Mouse (Mus musculus) adrenal gland, postnatal 25 days (tissue): ENCODE data around the gene Anxa6. TPM values are rescaled to one million over a fixed set of nuclear protein-coding genes. Genes with fewer than 3 reads are reported as not detected.
A peak's percentile ranks its signal among the peaks of the same experiment; 100 is the strongest.
"Not testable (repeated sequence)": the region's sequence is repeated elsewhere in the genome, so short reads cannot be mapped to it uniquely, and the experiment has no call there.

Experiments used
- DNase-seq: peaks from one replicate; pipeline ENCODE4 v3.0.0; 2021; ENCODE audit warnings: mixed read lengths
- total RNA-seq: library from RNA; stranded (reverse); gene quantifications from 2 replicates; pipeline ENCODE4 v1.2.3, GENCODE M21; 2021

Anxa6 gene
- total RNA-seq, 1 experiment from 2014 or later = 115 TPM

DNA sequence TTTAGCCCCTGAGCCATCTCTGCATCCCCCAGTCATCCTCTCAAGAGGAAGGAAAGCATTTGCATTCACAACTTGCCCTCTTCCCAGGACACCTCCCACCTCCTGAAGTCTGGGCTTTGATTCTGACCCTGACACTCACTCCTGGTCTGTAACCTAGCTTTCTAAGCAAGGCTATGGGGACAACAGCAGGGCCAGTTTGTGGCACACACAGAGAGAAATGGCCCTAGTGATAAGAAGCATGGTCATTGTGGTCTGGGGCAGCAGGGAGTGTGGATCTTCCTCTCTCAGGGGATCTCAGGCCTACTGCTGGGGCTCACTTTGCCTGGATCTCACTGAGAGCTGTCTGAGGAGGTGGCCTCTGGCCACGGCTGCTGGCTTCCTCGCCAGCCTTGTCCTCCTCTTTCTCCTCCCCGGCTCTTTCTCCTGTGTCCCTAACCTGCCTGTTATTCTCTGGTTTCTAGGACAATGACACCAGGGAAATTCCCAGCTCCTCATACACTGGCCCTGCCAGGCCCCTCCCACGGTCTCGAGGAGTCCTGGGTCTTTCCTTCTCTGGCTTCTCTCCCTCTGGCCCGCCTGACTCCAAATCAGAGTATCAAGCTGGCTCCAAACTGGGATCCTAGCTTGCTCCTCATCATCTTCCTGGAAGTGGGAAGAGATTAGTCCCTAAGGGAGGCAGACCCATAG is 71.9 kb downstream of the Anxa6 start:
- no peak for DNase-seq

DNA sequence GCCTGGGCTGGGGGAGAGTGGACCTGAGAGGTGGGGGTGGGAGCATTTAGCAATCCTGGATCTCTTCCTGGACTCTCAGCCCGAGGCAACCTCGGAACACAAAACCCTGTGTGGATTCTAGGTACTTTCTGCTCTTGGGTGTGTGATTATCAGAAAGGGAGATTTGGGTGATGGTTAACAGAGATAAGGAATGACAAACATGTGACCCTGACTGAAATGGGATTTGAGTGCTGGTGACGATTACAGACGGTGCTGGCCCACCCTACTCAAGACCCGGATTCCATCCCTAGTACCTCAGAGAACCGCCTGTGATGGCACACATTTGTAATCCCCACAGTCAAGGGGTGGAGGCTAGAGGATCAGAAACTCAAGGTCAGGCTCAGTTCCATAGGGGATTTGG is 73.0 kb downstream of the Anxa6 start:
- no peak for DNase-seq

DNA sequence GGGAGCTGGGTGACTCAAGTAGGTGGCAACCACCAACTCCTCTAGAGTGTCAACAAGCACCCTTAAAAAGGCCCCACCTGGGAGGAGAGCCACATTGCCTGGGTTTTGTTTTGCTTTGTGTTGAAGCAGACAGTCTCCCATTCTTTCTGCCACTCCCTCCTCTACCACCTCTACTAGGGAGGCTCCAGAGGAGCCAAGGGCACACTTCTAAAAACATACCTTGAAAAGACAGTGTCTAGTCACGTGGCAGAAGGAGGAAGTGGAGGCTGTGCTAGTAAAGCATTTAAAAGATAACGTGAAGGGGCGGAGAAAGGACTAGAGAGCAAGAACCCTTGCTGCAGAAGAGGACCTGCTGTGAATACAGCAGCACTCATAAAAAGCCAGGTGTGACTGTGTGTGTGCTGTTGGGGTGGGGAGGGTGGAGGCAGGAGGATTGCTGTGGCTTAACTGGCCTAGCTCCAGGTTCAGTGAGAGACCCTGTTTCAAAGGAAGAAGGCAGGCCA is 74.6 kb downstream of the Anxa6 start:
- no peak for DNase-seq

DNA sequence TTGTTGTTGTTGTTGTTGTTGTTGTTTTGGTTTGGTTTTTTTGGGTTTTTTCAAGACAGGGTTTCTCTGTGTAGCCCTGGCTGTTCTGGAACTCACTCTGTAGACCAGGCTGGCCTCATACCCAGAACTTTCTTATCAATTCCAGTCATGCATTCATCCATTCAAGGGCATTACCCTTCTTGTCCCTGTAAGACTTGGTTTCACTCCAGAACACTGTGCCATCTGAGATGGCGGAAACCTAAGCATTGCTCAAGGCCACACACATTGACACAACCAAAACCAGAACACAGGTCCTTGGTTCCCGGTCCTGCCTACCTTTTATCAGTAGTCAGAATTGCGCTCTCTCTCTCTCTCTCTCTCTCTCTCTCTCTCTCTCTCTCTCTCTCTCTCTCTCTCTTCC is 75.5 kb downstream of the Anxa6 start:
- DNase-seq = not testable (repeated sequence)

DNA sequence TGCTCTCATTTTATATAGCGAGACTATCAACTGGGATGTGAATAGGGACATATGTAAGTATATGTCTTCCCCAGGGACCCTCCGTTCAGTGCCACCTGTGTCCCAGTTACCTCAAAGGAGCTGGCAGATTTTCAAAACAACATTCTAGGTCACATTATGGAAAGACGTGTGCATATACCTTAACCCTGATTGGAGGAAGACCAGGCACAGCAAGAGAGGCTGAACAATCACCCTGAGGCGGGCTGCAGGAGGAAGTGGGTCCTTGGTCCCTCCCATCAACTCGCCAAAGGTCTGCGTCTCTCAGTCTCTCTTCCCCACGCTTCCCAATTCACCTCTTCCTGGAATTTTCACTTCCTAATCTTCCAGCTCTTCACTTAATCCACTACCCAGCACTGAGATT is 76.3 kb downstream of the Anxa6 start:
- no peak for DNase-seq

DNA sequence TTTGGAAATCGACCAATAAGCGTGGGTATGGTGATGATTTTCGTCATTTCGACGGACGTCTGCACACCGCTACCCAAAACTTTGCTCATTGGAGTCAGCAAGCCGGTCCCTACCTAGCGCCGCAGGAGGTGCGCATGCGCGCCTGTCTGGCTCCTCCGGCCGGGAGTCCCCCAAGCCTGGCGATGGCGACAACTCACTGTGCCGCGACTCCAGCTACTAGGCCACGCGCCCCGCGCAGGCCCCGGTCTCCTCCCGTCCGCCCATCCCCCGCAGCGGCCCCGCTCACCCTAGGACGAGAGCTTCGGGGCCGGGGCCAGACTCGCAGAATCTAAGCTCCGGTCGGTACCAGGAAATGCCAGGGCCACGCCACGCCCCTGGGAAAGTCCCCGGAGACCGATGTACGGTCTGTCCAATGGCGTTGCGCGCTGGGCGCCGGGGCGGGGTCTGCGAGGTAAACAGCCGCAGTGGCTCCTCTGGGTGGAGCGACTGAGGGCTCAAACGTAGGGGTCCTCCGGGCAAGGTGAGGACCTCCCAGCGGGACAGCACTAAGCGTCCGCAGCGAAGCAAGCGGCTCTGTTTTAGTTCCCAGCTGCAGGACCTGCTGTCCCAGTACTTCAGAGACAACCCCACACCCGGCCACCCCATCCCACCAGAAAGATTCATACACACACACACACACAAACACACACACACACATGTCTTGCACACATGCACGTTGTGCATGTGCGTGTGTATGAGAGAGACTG is 77.3 kb downstream of the Anxa6 start:
- DNase-seq = peak; percentile 99

DNA sequence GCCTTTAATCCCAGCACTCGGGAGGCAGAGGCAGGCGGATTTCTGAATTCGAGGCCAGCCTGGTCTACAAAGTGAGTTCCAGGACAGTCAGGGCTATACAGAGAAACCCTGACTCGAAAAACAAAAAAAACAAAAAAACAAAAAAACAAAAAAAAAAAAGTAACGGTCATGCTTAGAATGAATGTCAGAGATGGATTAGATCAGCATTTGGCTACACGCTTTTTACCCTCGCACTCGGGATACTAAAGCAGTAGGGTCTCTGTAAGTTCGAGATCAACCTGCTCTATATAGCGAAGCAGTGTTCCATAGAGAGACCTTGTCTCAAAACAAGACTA is 77.9 kb downstream of the Anxa6 start:
- DNase-seq = not testable (repeated sequence)

DNA sequence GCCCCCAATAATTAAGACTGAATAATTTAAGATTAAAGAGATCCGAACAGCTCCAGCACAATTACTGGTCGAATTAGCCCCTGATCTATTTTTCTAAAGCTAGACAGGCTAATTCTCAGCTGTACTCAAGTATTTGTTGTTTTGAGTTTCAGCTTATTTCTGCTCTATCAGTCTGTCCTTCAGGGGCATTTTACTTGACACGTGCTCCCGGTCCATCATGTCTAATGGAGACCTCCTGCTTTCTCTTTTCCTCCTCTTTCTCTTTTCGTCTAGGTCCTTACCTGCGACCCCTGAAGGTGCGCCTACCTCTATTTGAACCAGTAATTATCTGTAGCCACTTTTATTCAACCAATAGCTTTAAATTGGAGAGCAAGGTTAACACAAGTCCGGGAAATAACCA is 78.5 kb downstream of the Anxa6 start:
- no peak for DNase-seq

DNA sequence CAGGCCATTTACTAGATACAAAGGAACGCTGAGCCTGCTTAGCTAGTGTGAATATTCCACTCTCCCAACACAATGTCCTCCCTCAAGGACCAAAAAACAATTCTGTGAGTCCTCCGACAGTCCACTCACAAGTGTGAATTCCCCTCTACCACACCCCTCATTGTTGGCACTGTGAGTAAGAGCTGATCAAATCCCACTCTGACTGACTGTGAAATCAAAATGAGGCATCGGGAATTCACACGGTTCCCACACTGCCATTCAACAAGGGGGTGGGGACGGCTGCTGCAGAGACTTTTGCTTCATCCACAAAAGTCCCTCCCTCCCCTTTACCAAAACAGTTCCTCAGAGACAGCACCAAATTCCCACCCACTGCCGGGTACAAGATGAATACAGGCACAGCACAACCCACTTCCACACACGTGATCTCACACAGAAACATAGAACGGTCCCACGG is 79.2 kb downstream of the Anxa6 start:
- DNase-seq = no peak

DNA sequence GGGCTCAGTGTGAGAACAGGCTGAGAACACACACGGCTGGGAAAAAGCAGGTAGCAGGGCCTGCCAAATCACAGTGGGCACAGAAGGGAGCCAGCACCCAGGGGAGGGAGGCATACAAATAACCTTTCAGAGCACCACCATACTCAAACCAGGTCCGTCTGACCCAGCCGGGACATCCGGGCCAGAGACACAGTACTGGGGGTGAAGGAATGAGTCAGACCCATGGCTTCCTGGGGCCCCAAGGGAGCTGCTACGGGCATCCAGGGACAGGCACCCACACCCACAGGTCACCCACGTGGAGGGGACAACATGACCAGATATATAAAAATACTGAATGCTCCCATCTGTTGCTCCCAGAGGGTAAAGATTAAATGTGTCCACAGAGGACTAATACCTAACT is 80.6 kb downstream of the Anxa6 start:
- DNase-seq = no peak

DNA sequence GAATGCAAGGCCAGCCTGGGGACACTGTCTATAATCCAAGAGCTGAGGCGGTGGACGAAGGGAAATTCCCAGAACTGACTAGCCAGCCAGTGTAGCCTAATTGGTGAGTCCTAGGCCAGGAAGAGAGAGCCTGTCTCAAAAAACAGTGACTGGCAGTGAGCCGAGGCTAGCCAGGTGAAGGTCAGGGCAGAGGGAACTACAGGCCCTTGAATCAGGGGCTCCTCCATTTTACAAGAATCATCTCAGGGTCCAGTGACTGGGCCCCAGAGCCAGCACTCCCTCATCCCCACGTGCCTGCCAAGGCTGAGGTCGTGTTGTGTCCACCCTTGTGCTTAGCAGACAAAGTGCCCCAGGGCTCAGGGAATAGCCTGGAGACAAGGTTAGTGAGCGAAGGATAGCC is 82.6 kb downstream of the Anxa6 start:
- peak; percentile 46 for DNase-seq

DNA sequence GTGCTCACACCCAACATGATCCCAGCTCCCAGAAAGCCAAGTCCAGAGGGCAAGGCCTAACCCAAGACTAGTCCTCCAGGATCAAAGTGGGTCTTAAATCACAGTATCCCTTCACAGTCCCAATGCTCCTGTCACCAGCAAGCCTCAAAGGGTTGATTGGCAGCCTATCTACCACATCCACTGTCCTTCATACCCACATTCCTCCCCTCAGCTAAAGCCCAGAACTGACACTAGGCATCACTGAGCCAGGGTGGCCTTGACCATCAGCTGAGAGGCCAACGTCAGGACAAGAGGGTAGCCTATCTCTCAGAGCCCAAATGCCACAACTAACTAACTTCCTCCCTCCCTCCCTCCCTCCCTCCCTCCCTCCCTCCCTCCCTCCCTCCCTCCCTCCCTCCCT is 83.5 kb downstream of the Anxa6 start:
- no peak for DNase-seq

DNA sequence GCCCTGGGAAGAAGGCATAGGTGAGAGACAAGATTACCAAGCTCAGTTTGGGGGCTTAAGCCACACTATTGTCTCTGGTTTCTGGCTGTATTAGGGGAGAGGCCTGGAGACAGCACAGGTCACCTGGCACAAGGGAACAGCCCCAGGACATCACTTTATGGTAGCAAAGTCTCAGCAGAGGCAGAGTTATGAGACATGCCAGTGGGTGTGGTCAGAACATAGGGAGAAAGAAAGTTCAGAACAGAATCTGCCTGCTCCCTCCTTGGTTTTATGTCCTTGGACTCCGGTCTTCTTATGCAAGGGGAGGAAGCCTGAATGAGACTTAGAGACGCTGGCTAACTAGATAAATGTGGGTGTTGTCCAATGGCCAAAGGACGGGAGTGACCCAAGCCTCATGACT is 88.5 kb downstream of the Anxa6 start:
- DNase-seq = no peak

DNA sequence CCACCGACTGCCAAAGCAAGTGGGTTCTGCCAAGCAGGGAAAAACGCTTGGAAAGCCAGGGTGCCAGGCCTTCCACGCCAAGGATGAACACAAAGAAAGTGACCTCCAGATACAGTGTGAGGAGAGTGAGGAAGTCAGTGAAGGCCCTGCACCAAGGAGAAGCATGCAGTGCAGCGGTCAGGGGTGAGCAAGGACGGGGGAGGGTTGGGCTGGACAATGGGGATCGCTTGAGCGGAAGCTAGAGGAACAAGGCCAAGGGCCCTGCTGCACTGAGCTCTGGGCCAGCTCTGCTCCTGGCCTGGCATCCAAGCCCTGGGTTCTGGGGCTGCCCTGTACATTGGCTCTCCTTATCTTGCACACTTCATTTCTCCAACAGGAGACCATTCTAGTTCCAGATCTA is 93.2 kb downstream of the Anxa6 start:
- peak; percentile 57 for DNase-seq

DNA sequence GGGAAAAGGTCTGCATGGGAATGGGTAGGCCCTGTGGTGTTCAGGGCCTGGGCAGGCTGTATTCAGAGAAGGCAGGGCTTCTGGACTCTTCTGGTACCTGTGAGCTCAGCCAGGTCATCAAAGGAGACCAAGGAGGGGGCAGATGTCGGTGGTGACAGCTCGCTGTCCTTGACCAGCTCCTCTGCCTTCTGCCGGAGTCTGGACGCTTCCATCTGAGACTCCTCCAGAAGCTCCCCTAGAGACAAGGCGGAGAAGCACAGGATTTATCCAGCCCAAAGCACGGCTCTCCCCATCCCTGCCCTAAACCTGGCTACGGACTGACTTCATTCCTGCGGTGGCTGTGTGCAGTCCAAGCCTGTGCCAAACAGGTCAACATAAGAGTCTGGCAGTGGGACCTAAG is 93.7 kb downstream of the Anxa6 start:
- no peak for DNase-seq

DNA sequence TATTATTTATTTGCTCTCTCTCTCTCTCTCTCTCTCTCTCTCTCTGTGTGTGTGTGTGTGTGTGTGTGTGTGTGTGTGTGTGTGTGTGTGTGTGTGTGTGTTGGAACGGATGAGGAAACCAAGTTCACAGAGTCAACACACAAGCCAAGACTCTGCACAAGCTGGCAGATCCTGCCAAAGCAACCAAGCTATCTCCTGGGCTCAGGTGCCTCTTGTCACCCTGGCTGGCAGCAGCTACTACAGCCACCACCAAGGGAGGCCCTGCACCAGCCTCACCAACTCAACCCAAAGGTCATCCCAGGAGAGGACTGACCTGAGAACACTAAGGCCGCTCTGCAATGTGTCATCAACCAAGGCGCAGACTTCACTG is 96.5 kb downstream of the Anxa6 start:
- DNase-seq = no peak

DNA sequence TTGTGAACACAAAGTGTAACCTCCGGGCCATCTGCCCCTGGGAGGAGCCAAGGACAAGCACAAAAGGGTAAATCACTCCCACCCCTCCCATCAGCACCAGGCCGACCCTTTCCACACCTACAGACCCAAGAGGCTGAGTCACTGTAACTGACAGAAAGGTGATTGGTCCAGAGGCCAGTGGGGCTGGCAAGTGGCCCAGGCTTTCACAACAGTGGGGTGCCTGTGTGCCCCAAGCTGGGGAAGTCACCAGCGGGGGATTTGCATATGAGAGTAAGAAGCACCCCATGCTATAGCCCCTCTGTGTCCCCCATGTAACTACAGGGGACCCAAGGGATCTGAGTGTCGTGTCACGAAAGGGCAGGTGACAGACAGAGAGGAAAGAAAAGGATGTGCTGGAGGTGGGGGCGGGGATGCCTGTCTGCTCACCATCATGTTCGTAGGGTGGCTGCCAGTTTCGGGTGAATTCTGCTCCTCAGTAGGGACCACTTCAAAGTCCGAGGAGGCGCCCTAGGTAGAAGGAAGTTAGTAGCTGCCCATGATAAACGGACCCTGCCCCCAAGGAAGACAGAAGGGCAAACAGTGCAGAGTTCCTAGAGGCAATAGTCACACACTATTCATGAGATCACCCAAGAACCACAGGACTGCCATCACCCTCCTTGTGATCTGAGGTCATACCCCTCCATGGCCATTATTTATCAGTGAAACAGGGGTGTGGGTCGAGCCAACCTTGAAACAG is 97.0 kb downstream of the Anxa6 start:
- peak; percentile 84 for DNase-seq

DNA sequence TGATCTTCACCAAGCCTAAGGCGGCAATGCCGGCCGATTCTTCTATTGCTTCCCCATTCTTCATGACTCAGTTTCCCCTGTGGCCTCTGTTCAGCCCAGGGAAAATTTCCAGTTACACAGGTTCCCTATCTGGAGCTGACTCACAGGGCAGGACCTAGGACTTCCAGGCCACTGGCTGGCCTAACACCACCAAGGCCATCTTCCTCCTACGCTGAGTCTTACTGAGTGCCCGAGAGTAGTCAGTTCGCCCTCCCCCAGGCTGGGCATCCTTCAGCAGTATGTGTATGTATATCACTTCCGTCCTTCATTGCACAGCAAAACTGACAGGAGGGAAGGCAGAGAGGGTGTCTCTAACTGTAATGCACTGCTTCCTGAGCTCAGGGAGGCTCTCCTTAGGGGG is 99.0 kb downstream of the Anxa6 start:
- DNase-seq = peak; percentile 37

DNA sequence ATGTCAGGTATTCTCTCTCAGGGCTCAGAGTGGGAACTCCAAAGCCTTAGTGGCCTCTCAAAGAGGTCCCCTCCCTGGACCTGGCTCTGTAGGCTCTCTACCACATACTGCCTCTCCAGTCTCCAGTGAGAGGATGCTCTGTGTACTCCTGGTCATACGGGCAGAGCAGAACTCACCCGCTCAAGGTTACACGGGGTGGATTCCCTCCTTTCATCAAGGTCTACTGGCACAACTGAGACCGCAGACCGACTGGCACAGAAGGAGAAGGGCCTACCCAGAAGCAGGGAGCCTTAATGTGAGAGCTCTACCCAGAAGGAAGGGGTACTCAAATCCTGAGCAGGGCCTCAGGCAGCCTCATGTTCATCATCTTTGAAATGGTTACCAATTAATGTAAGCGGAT is 100.7 kb downstream of the Anxa6 start:
- no peak for DNase-seq

DNA sequence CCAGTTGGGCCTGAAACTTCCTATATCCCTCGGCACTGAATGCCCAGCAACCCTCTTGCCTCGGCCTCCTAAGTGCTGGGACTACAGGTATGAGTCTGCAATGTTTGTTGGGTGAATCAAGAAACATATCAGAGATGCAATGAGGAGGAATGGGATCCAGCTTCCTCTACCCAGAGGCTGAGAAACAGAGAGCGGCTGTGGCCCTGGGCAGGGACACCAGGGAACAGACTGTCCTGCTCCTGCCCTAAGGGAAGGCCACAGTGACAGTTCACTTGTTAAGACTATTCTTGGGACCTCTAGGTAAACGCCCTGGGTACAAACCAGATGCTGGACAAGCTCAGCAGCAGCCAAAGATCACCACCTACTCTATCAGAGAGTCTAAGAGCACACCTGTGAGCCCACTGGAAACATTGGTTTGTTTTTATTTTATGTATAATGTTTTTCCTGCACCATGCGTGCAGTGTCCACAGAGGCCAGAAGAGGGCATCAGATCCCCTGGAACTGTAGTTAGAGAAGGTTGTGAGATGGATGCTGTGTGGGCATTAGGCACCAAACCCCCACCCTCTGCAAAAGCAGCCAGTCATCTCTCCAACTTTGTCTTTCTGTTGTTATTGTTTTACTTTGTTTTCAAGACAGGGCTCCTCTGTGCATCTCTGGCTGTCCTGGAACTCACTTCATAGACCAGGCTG is 101.7 kb downstream of the Anxa6 start:
- DNase-seq = peak; percentile 60

DNA sequence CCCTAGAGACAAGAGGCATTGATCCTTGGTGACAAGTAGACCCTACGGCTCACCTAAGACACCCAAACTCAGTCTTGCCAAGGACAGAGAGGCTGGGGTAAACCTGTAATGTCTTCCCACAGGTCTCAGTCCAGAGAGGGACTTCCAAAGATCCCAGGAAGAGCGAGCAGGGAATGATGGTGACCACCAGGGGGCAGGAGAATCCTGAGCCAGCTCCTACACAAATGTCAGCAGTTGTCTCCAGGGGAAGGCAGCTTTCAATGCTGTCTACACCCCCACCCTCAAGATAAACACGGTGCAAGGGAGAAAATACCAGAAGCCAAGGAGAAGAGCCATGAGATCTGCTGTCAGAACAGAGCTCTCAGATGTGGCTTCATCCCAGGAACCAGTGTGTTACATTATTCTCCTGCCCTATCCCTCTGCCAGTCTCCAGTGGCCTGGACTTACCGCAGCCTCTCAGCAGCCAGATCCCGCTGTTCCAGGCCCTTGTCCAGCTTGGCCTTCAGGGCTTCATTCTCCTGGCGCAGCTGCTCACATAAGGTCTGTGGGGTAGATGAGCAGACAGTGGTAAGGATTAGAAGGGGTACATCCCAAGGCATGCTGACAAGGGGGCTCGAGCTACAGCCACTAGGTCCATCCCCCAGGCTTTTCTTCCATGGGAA is 102.8 kb downstream of the Anxa6 start:
- peak; percentile 55 for DNase-seq

DNA sequence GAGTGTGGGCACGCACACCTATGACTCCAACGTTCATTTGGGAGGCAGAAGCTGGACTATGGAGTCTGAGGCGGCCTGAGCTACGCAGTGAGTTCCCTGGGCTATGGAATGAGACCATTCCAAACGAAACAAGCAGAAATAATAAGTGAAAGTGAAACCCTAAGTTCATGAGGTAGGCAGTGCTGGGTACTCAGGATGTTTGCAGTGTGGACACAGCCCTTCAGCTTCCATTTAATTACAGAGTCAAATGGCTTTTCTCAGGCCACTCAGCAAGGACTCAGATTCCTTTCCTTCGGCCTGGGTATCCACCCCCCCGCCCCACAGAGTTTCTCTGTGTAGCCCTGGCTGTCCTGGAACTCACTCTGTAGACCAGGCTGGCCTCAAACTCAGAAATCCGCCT is 103.5 kb downstream of the Anxa6 start:
- no peak for DNase-seq
